Comparison of ENCODE assay signal across 10 mouse cellular contexts in genomic region chr14:27145171-27146045, GRCm38 (mm10). TPM values are rescaled to one million over a fixed set of nuclear protein-coding genes. Genes with fewer than 3 reads are reported as not detected.
DNase-seq lines count a peak whose midpoint lies in the region; ATAC-seq and TF ChIP-seq lines count a peak whose summit lies in the region.
"Had no signal": no experiment of that assay in that cellular context is flagged by ENCODE, and none has a peak within 500 bp of the region (broad histone marks: within the 10 kb centered on the region; RNA-seq: fewer than 3 reads in every experiment).

No protein-coding gene starts in this region.

- H3K4me3 ChIP-seq in ES-E14 (ENCODE audit: insufficient read depth in 1 of 2, low read depth in 1 of 2, low read length in 2 of 2, poor library complexity in 1 of 2, severe bottlenecking in 1 of 2): no peak overlapping the region
- no peak overlapping the region for H3K4me3 ChIP-seq in limb, embryonic 11.5 days (ENCODE audit: low read depth, low read length)
- no peak overlapping the region for H3K4me3 ChIP-seq in hindbrain, embryonic 12.5 days
- H3K4me3 ChIP-seq: hindbrain, embryonic 15.5 days; midbrain, embryonic 12.5 days had no signal

- H3K36me3 ChIP-seq in ES-E14 (ENCODE audit: control insufficient read depth, insufficient read depth, low read length, poor library complexity, severe bottlenecking): no peaks in the 10 kb centered on the region
- H3K36me3 ChIP-seq in limb, embryonic 11.5 days (ENCODE audit: control insufficient read depth, insufficient read depth, low read length): no peaks in the 10 kb centered on the region
- H3K36me3 ChIP-seq in hindbrain, embryonic 12.5 days: no peaks in the 10 kb centered on the region
- H3K36me3 ChIP-seq: hindbrain, embryonic 15.5 days; midbrain, embryonic 12.5 days had no signal

- H3K9ac ChIP-seq in ES-E14 (ENCODE audit: insufficient read depth, low read depth, low read length, poor library complexity, severe bottlenecking): 0 out of 2 replicates have a peak overlapping the region, but pooled peaks have one; percentile 10
- no peak overlapping the region for H3K9ac ChIP-seq in limb, embryonic 11.5 days (ENCODE audit: low read length)
- H3K9ac ChIP-seq in hindbrain, embryonic 12.5 days: no peak overlapping the region; the same call in 1 of the 2 replicates
- H3K9ac ChIP-seq: hindbrain, embryonic 15.5 days; midbrain, embryonic 12.5 days had no signal

- peaks cover 23 to 42% of the 10 kb centered on the region in 2 experiments for H3K4me1 ChIP-seq in ES-E14 (ENCODE audit: control insufficient read depth in 2 of 2, insufficient read depth in 2 of 2, low read length in 2 of 2, poor library complexity in 1 of 2)
- no peaks in the 10 kb centered on the region for H3K4me1 ChIP-seq in limb, embryonic 11.5 days (ENCODE audit: control insufficient read depth, insufficient read depth, low read length)
- 0 out of 2 replicates have a peak, but pooled peaks cover 6% of the 10 kb centered on the region for H3K4me1 ChIP-seq in hindbrain, embryonic 12.5 days
- H3K4me1 ChIP-seq: hindbrain, embryonic 15.5 days; midbrain, embryonic 12.5 days had no signal

- H3K9me3 ChIP-seq in ES-E14 (ENCODE audit: control insufficient read depth, insufficient read depth, low read depth, low read length): no peaks in the 10 kb centered on the region
- no peaks in the 10 kb centered on the region for H3K9me3 ChIP-seq in limb, embryonic 11.5 days (ENCODE audit: control insufficient read depth, low read length)
- no peaks in the 10 kb centered on the region for H3K9me3 ChIP-seq in hindbrain, embryonic 12.5 days (replicated peaks)
- H3K9me3 ChIP-seq: hindbrain, embryonic 15.5 days; midbrain, embryonic 12.5 days had no signal

- in situ Hi-C loops in ES-E14 (cut with MboI; ENCODE audit: low sequenced_read_pairs in 2 of 2, unreplicated experiment in 2 of 2): no loop called here

- DNase-seq in 3T3-L1 (ENCODE audit: low read depth, low spot score) (peak; percentile 59), ES-E14 (ENCODE audit: low read depth, low spot score) (no peak)
- DNase-seq in gastrocnemius, postnatal 25 days: peak; percentile 29
- peak; percentile 28 for DNase-seq in limb, embryonic 11.5 days (ENCODE audit: low spot score)
- DNase-seq in natural killer cell, adult 2 months (ENCODE audit: low spot score in 2 of 2): no peak
- no peak for DNase-seq in ovary, adult 18-20 months (ENCODE audit: low spot score)
- no peak for DNase-seq in thymus, adult 18-20 months

- H3K27me3 ChIP-seq in limb, embryonic 11.5 days (ENCODE audit: control insufficient read depth, insufficient read depth, low read length): no peaks in the 10 kb centered on the region
- no peaks in the 10 kb centered on the region for H3K27me3 ChIP-seq in hindbrain, embryonic 12.5 days
- H3K27me3 ChIP-seq: hindbrain, embryonic 15.5 days; midbrain, embryonic 12.5 days had no signal

- H3K4me2 ChIP-seq in limb, embryonic 11.5 days (ENCODE audit: low read depth, severe bottlenecking): no peak overlapping the region
- no peak overlapping the region for H3K4me2 ChIP-seq in hindbrain, embryonic 12.5 days (replicated peaks)
- H3K4me2 ChIP-seq: hindbrain, embryonic 15.5 days; midbrain, embryonic 12.5 days had no signal

- H3K27ac ChIP-seq in ES-E14 (ENCODE audit: insufficient read depth, low read depth, low read length, poor library complexity, severe bottlenecking): no peak overlapping the region
- H3K27ac ChIP-seq in limb, embryonic 11.5 days (replicated peaks; ENCODE audit: low read depth, low read length): no peak overlapping the region
- no peak overlapping the region for H3K27ac ChIP-seq in hindbrain, embryonic 12.5 days
- H3K27ac ChIP-seq: hindbrain, embryonic 15.5 days; midbrain, embryonic 12.5 days had no signal

- 62% methylated on average over 8 of the region's 8 CpGs for WGBS in limb, embryonic 11.5 days
- WGBS in hindbrain, embryonic 12.5 days: 63% methylated on average over 8 of the region's 8 CpGs

- ATAC-seq in limb, embryonic 11.5 days (ENCODE audit: insufficient number of reproducible peaks, low FRiP score, low TSS enrichment, low read depth): no peak
- no peak for ATAC-seq in hindbrain, embryonic 12.5 days (ENCODE audit: low FRiP score)

TF ChIP-seq in ES-E14, 5 proteins besides CTCF, POLR2A, EP300 and RAD21:
- no peak for TF ChIP-seq ZNF384 (IDR thresholded peaks at IDR 0.05; ENCODE audit: low read depth, low read length)
- no peak for TF ChIP-seq ZC3H11A (IDR thresholded peaks at IDR 0.05; ENCODE audit: borderline replicate concordance, low read depth, low read length)
- TF ChIP-seq HCFC1 (IDR thresholded peaks at IDR 0.05; ENCODE audit: borderline replicate concordance, insufficient read depth, low read length): no peak
- no peak for TF ChIP-seq CHD2 (IDR thresholded peaks at IDR 0.05; ENCODE audit: low read depth, low read length)
- TF ChIP-seq MAFK (IDR thresholded peaks at IDR 0.05; ENCODE audit: insufficient read depth, low read depth, low read length): no peak

RNA-seq across cellular contexts. Expression of gene Arhgef3, which starts 30.7 kb away (rescaled TPM):
- 7.5 and 7.6 TPM in 2 replicates for total RNA-seq in ES-E14 (2012; rRNA removed)
- total RNA-seq in gastrocnemius, postnatal 25 days (2021): 10 to 100 TPM in 1 of 2 experiments, 1 to 10 TPM in 1; 8.1 to 10.9 TPM
- polyA plus RNA-seq in limb, embryonic 11.5 days (2014; fragmentation: Nextera tagmentation; extraction: Ambion mirVana): 17.8 and 18.7 TPM in 2 replicates
- 6.6 and 7.6 TPM in 2 replicates for polyA plus RNA-seq in hindbrain, embryonic 12.5 days (2016; fragmentation: Nextera tagmentation; extraction: Ambion mirVana)

Comparison
In these comparisons a context has a peak if more than half of its experiments do, and no peak if none do; other contexts are left out.
1. DNase-seq: peak in 3T3-L1 (single experiment), gastrocnemius, postnatal 25 days (single experiment) and limb, embryonic 11.5 days (single experiment); none in ES-E14 (single experiment), natural killer cell, adult 2 months (0 of 2), ovary, adult 18-20 months (single experiment) and thymus, adult 18-20 months (0 of 2).